Mouse (Mus musculus) liver, adult 2 months (tissue): ENCODE measurements around the gene Smg1. TPM values are rescaled to one million over a fixed set of nuclear protein-coding genes. Genes with fewer than 3 reads are reported as not detected.

Source experiments
- DNase-seq: peaks from one replicate; pipeline ENCODE4 v3.0.0-alpha.2; 2011; ENCODE audit warnings: low read depth, low spot score; ENCODE audit errors: extremely low read depth
- H3K27ac ChIP-seq: fragments of 200-500 bp; replicated peaks from 2 replicates; pipeline ENCODE4 v1.5.1; 2012; ENCODE audit warnings: low read depth, mild to moderate bottlenecking, control low read depth, inconsistent platforms, low read length; ENCODE audit not compliant: insufficient read depth
- H3K27me3 ChIP-seq: fragments of 200-500 bp; 2 replicates; pipeline ENCODE4 v1.6.1; 2012; ENCODE audit warnings: mild to moderate bottlenecking, moderate library complexity, low read length, inconsistent platforms; ENCODE audit not compliant: control insufficient read depth, insufficient read depth
- H3K36me3 ChIP-seq: fragments of 200-500 bp; 2 replicates; pipeline ENCODE4 v1.6.1; 2012; ENCODE audit warnings: low read length, inconsistent platforms; ENCODE audit not compliant: control insufficient read depth, insufficient read depth
- H3K4me1 ChIP-seq: fragments of 200-500 bp; 2 replicates; pipeline ENCODE4 v1.6.1; 2011; ENCODE audit warnings: low read length; ENCODE audit not compliant: control insufficient read depth, insufficient read depth
- H3K4me3 ChIP-seq: fragments of 200-500 bp; 2 replicates; pipeline ENCODE4 v1.5.1; 2011; ENCODE audit warnings: low read depth, mild to moderate bottlenecking, control low read depth, low read length, moderate library complexity; ENCODE audit not compliant: insufficient read depth
- H3K79me2 ChIP-seq: fragments of 200-500 bp; 2 replicates; pipeline ENCODE4 v1.6.1; 2012; ENCODE audit warnings: inconsistent platforms, mild to moderate bottlenecking, low read length, moderate library complexity; ENCODE audit not compliant: control insufficient read depth, insufficient read depth
- H3K9ac ChIP-seq: fragments of 200-500 bp; 2 replicates; pipeline ENCODE4 v1.6.1; 2012; ENCODE audit warnings: low read depth, mild to moderate bottlenecking, control low read depth, inconsistent platforms, low read length
- CTCF ChIP-seq: fragments of 200-500 bp; IDR thresholded peaks from 2 replicates; pipeline ENCODE4 v1.5.1; 2011; ENCODE audit warnings: low read depth, low read length, control low read depth
- POLR2A ChIP-seq: fragments of 200-500 bp; IDR thresholded peaks from 2 replicates; pipeline ENCODE4 v1.6.1; 2011; ENCODE audit warnings: low read length, control low read depth; ENCODE audit not compliant: insufficient read depth; ENCODE audit errors: extremely low read depth
- WGBS: fragments of 180-500 bp; shearing (Covaris S2); methylation state at CpG from one replicate; pipeline ENCODE4 v1.1.7; 2018; 5-methylcytosine and 5-hydroxymethylcytosine counted together
- polyA plus RNA-seq: library from polyadenylated mRNA; depleted of rRNA; stranded (reverse); fragments of >200 nt; gene quantifications from 2 replicates; pipeline ENCODE4 v1.2.3, GENCODE M21; 2012; rRNA removed
- total RNA-seq: library from RNA; depleted of rRNA; stranded (reverse); fragments of >200 nt; gene quantifications from 2 replicates; pipeline ENCODE4 v1.2.3, GENCODE M21; 2014; rRNA removed

The Smg1 gene
- total and polyA plus RNA-seq, 2 experiments = 5.7 to 27.9 TPM

DNA sequence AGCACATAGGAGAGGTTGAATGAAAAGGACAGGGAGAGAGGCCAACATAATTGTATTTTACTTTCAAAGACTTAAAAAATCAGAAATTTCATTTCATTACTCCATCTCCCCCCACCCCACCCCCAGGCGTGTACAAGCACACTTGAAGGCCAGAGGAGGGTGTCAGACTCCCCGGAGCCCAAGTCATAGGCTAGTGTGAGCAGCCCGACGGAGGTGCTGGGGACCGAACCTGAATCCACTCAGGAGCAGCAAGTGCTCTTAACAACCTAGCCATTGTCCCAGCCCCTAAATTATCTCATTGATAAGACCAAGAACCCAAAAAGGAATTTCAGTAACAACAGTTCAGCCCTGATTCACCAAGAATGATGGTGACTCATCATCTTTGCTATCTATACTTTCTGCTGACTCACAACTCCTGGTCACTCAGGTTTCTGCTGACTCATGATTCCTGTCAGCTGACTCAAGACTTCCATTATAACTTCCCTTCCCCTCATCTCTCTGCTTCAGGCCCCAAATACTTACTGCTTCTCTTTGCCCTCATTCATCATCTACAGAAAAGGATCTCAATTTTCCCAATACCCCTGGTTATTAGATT, 138.9 kb downstream of the Smg1 start:
- TF ChIP-seq POLR2A (no peak), CTCF (no peak)

DNA sequence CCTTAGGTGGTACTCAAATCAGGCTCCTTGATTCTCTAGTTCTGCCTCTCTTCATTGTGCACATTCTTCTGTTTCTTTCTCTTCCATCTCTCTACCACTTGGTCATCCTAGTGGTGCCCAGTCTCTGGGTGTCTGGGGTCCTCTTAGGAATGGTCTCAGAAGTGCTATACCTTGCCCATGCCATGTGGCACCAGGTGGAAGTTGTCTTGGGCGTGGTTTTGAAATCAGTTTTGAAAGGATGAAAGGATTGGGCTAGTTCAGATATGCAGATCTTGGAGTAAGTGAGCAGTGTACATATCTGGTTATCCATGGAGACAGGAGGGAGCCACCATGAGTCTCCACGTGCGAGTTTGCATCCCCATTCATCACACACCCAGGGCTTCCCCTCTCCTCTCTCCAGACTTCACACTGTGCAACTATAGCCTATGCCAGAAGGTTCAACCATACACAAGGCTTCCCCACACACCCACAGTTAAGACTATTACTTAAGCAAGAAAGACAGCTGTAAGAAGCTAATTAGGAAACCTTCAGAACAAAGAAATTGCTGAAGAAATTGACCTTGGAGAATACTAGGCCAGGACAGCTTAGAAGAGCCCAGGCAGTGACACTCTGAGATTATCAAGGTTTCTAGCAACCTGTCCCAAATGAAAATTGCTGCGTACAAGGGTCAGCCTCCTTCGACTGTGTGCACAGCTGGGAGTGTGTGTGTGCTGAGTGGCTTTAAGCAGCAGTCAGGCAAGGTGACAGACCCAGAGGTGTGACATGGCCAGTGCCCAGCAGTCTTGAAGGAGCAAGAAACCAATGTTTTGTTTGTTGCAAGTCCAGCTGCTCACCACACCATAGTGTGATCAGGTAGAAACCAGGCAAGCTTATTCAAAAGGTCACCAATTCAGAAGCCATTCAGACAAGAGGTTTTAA, 139.7 kb downstream of the Smg1 start:
- no peak for TF ChIP-seq POLR2A
- TF ChIP-seq CTCF = no peak
- Histone ChIP-seq H3K36me3 (peaks cover 32% of the 10 kb centered on the region), H3K79me2 (no peaks in the 10 kb centered on the region), H3K27me3 (no peaks in the 10 kb centered on the region), H3K4me1 (no peaks in the 10 kb centered on the region; the same call in 1 of the 2 replicates), H3K9ac (no peak overlapping the region), H3K27ac (no peak overlapping the region), H3K4me3 (no peak overlapping the region)
- 53% methylated on average over 5 of the region's 5 CpGs for WGBS
- DNase-seq = no peak

More for the DNA sequence above, 138.9 kb downstream of the Smg1 start:
- H3K27ac ChIP-seq = no peak overlapping the region
- peaks cover 40% of the 10 kb centered on the region for H3K36me3 ChIP-seq
- 87% methylated on average over 5 of the region's 5 CpGs for WGBS
- DNase-seq = no peak
- H3K79me2 ChIP-seq = no peaks in the 10 kb centered on the region
- H3K4me1 ChIP-seq = no peaks in the 10 kb centered on the region; the same call in 1 of the 2 replicates
- H3K4me3 ChIP-seq = no peak overlapping the region
- H3K9ac ChIP-seq = no peak overlapping the region
- H3K27me3 ChIP-seq = no peaks in the 10 kb centered on the region

DNA sequence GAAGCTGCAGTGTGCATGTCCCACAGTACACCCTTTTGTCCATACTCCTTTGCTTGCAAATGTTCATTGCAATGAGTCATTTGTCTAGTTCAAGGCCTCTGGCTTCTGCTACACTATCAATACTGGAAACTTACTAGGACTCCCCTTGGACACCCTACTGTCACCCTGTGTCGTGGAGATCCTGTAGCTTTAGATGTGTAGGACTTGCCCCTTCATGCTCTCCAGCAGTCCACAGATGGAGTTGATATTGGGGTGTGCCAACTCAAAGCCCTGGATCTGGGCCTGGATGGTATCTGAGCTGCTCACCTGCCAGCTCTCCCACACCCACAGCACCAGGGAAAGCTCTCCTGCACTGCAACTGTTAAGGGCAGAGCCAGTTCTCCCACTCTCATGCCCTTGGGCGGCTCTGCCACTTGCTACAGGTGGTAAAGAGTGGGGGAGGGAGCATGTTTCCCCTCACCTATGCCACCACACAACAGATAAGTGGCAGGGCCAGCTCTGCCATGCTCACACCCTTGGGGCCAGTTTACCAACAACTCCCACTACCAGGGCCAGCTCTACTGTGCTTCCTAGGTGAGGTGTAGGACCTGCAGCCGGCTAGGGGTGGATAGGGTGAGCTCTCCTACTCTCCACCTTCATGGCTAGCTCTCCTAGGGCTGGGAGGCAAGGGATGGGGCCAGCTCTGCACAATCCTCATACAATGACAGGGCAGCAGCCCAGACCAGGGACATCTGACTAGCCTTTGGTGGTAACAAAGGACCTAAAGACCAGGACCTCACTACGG, 140.6 kb downstream of the Smg1 start:
- 45% methylated on average over 4 of the region's 4 CpGs for WGBS
- H3K27ac ChIP-seq = no peak overlapping the region
- TF ChIP-seq CTCF (no peak), POLR2A (no peak)
- H3K36me3 ChIP-seq = peaks cover 24% of the 10 kb centered on the region
- no peaks in the 10 kb centered on the region for H3K79me2 ChIP-seq
- no peaks in the 10 kb centered on the region; the same call in 1 of the 2 replicates for H3K4me1 ChIP-seq
- H3K4me3 ChIP-seq = no peak overlapping the region
- no peak overlapping the region for H3K9ac ChIP-seq
- H3K27me3 ChIP-seq = no peaks in the 10 kb centered on the region
- DNase-seq = no peak

DNA sequence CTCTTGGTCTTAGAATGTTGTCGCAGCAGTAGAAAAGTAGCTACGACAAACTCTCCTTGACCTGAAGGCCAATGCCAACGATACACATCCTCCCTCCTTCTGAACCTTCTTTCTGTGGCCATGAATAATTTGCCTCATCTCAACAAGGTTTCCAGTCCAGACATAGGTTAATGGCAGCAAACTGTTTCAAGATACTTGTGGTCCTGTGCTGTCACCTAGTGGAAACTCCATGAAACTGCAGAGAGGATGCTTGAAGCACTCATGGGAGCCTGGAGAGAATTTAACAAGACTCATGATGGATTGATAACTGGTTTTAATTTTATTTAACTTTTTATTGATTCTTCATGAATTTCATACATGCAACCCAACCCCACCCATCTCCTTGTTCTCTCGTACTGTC, 141.2 kb downstream of the Smg1 start:
- DNase-seq = peak; percentile 52
- H3K4me3 ChIP-seq = no peak overlapping the region
- no peaks in the 10 kb centered on the region for H3K79me2 ChIP-seq
- no peak overlapping the region for H3K9ac ChIP-seq
- H3K27ac ChIP-seq = no peak overlapping the region
- 47% methylated on average over 4 of the region's 4 CpGs for WGBS
- H3K4me1 ChIP-seq = no peaks in the 10 kb centered on the region; the same call in 1 of the 2 replicates
- peaks cover 18% of the 10 kb centered on the region for H3K36me3 ChIP-seq
- TF ChIP-seq CTCF (peak; percentile 61), POLR2A (no peak)
- H3K27me3 ChIP-seq = no peaks in the 10 kb centered on the region

DNA sequence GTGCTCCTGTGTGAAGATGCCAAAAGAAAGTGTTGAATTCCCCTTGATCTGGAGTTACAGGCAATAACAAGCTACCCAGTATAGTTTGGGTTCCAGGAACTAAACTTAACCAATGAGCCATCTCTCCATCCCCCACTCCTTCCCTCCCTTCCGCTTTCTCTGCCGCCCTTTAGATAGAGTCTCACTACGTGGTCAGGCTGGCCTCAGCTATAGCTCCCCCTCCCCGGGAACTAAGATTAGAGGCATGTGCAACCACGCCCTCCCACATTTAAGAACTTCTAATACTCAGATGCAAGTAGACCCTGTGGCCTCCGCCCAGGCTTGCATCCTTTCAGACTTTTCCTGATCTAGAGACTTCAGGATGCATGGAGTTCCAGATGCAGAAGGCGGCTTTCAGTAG, 145.9 kb downstream of the Smg1 start:
- Histone ChIP-seq H3K79me2 (no peaks in the 10 kb centered on the region), H3K27me3 (no peaks in the 10 kb centered on the region), H3K27ac (no peak overlapping the region), H3K9ac (no peak overlapping the region), H3K4me1 (no peaks in the 10 kb centered on the region), H3K4me3 (no peak overlapping the region), H3K36me3 (no peaks in the 10 kb centered on the region)
- no peak for DNase-seq
- WGBS = 62% methylated on average over 7 of the region's 7 CpGs
- TF ChIP-seq POLR2A (no peak), CTCF (no peak)

Other genes with a start within 250 kb of the Smg1 start
- gene Rps15a, start 127.5 kb downstream of the Smg1 start, total RNA-seq = 651 and 681 TPM in 2 replicates
- gene Rps15a, start 127.5 kb downstream of the Smg1 start, polyA plus RNA-seq = 154 and 207 TPM in 2 replicates
- 138 and 143 TPM in 2 replicates for gene Arl6ip1, start 114.0 kb downstream of the Smg1 start, total RNA-seq
- gene Arl6ip1, start 114.0 kb downstream of the Smg1 start, polyA plus RNA-seq = 75.4 and 97.8 TPM in 2 replicates
- gene Syt17, start 204.6 kb upstream of the Smg1 start, total RNA-seq = not detected in 2 replicates
- not detected in 2 replicates for gene Syt17, start 204.6 kb upstream of the Smg1 start, polyA plus RNA-seq
- 3.5 and 4.2 TPM in 2 replicates for gene Itpripl2, start 248.3 kb upstream of the Smg1 start, total RNA-seq
- gene Itpripl2, start 248.3 kb upstream of the Smg1 start, polyA plus RNA-seq = 0.98 and 1.6 TPM in 2 replicates